ENCODE assay signal across 9 mouse cellular contexts in genomic region chr6:146833485-146834314, GRCm38 (mm10). TPM values are rescaled to one million over a fixed set of nuclear protein-coding genes. Genes with fewer than 3 reads are reported as not detected.
DNase-seq lines count a peak whose midpoint lies in the region; ATAC-seq and TF ChIP-seq lines count a peak whose summit lies in the region.
"Had no signal": no experiment of that assay in that cellular context is flagged by ENCODE, and none has a peak within 500 bp of the region (broad histone marks: within the 10 kb centered on the region; RNA-seq: fewer than 3 reads in every experiment).

No protein-coding gene starts in this region.

- peak in 1 of 2 experiments; percentile 9 for DNase-seq in cerebellum, adult 2 months
- peak; percentile 58 to 60 for DNase-seq in adrenal gland, postnatal 36 days
- peak; percentile 75 for DNase-seq in hindbrain, embryonic 14.5 days (ENCODE audit: low spot score)
- peak; percentile 31 to 43 for DNase-seq in layer of hippocampus, postnatal 36 days
- peak; percentile 56 to 69 for DNase-seq in lung, postnatal 4 days
- peak; percentile 30 for DNase-seq in right cerebral cortex, postnatal 25 days

- WGBS in cerebellum, adult 2 months = 74% methylated on average over 6 of the region's 6 CpGs
- 67% methylated on average over 6 of the region's 6 CpGs for WGBS in forebrain, embryonic 13.5 days
- WGBS in hindbrain, embryonic 14.5 days = 76% methylated on average over 6 of the region's 6 CpGs

- no peak for ATAC-seq in cerebellum, adult (ENCODE audit: insufficient number of reproducible peaks, low FRiP score, low TSS enrichment)
- peak; percentile 83 for ATAC-seq in forebrain, embryonic 13.5 days
- ATAC-seq in hindbrain, embryonic 14.5 days (ENCODE audit: low FRiP score) = peak; percentile 81

- no peak overlapping the region for H3K9ac ChIP-seq in forebrain, embryonic 13.5 days
- H3K9ac ChIP-seq in hindbrain, embryonic 14.5 days = no peak overlapping the region

- no peaks in the 10 kb centered on the region for H3K9me3 ChIP-seq in forebrain, embryonic 13.5 days (replicated peaks)
- H3K9me3 ChIP-seq in hindbrain, embryonic 14.5 days (ENCODE audit: control insufficient read depth, low read length) = no peaks in the 10 kb centered on the region

- peak; percentile 66 for TF ChIP-seq CTCF in cerebellum, adult 2 months (IDR thresholded peaks at IDR 0.05; ENCODE audit: borderline replicate concordance, insufficient read depth, low read depth, low read length)

- H3K27ac ChIP-seq in cerebellum, adult 2 months (ENCODE audit: insufficient read depth, low read length) = no peak overlapping the region
- no peak overlapping the region for H3K27ac ChIP-seq in forebrain, embryonic 13.5 days
- no peak overlapping the region for H3K27ac ChIP-seq in hindbrain, embryonic 14.5 days
- H3K27ac ChIP-seq: macrophage had no signal

- no peak for TF ChIP-seq POLR2A in cerebellum, adult 2 months (IDR thresholded peaks at IDR 0.05; ENCODE audit: borderline replicate concordance, insufficient read depth, low read length)

- no peaks in the 10 kb centered on the region for H3K27me3 ChIP-seq in cerebellum, adult 2 months (ENCODE audit: control insufficient read depth, insufficient read depth, low read length)
- H3K27me3 ChIP-seq in forebrain, embryonic 13.5 days = no peaks in the 10 kb centered on the region
- no peaks in the 10 kb centered on the region for H3K27me3 ChIP-seq in hindbrain, embryonic 14.5 days (ENCODE audit: control insufficient read depth, insufficient read depth, low read length)

- no peaks in the 10 kb centered on the region for H3K4me1 ChIP-seq in cerebellum, adult 2 months (ENCODE audit: control insufficient read depth, insufficient read depth, low read length)
- no peaks in the 10 kb centered on the region for H3K4me1 ChIP-seq in forebrain, embryonic 13.5 days
- H3K4me1 ChIP-seq in hindbrain, embryonic 14.5 days (replicated peaks; ENCODE audit: control insufficient read depth, insufficient read depth, low read length) = no peaks in the 10 kb centered on the region

- H3K4me3 ChIP-seq in cerebellum, adult 2 months (replicated peaks; ENCODE audit: insufficient read depth, low read depth, low read length) = no peak overlapping the region
- H3K4me3 ChIP-seq in forebrain, embryonic 13.5 days = no peak overlapping the region
- H3K4me3 ChIP-seq in hindbrain, embryonic 14.5 days (replicated peaks; ENCODE audit: low read length) = no peak overlapping the region

- H3K36me3 ChIP-seq in forebrain, embryonic 13.5 days (ENCODE audit: poor library complexity, severe bottlenecking) = no peaks in the 10 kb centered on the region
- no peaks in the 10 kb centered on the region for H3K36me3 ChIP-seq in hindbrain, embryonic 14.5 days (replicated peaks; ENCODE audit: control insufficient read depth, insufficient read depth)

- H3K4me2 ChIP-seq in forebrain, embryonic 13.5 days = no peak overlapping the region
- H3K4me2 ChIP-seq in hindbrain, embryonic 14.5 days (replicated peaks) = no peak overlapping the region

RNA-seq across cellular contexts. Expression of gene Smco2, which starts 16.2 kb away (rescaled TPM):
- polyA plus RNA-seq in cerebellum, adult 2 months (2012; rRNA removed) = not detected in 2 replicates
- not detected for total RNA-seq in adrenal gland, postnatal 36 days (2021)
- not detected in 2 replicates for polyA plus RNA-seq in forebrain, embryonic 13.5 days (2015; fragmentation: Nextera tagmentation; extraction: Ambion mirVana)
- not detected in 2 replicates for polyA plus RNA-seq in hindbrain, embryonic 14.5 days (2014; fragmentation: Nextera tagmentation; extraction: Ambion mirVana)
- total RNA-seq in layer of hippocampus, postnatal 36 days (2021) = not detected
- polyA plus RNA-seq: macrophage had no signal

RNA-seq across cellular contexts. Expression of gene Arntl2, which starts 37.8 kb away (rescaled TPM):
- polyA plus RNA-seq in cerebellum, adult 2 months (2012; rRNA removed) = 12.2 and 15.0 TPM in 2 replicates
- total RNA-seq in adrenal gland, postnatal 36 days (2021) = 1 to 10 TPM; 1.7 to 2.7 TPM
- polyA plus RNA-seq in forebrain, embryonic 13.5 days (2015; fragmentation: Nextera tagmentation; extraction: Ambion mirVana) = 1.1 and 2.2 TPM in 2 replicates
- polyA plus RNA-seq in hindbrain, embryonic 14.5 days (2014; fragmentation: Nextera tagmentation; extraction: Ambion mirVana) = 2.5 TPM in 2 replicates
- total RNA-seq in layer of hippocampus, postnatal 36 days (2021) = 10 to 100 TPM in 1 of 2 experiments, 1 to 10 TPM in 1; 7.6 to 11.1 TPM

RNA-seq across cellular contexts. Expression of gene Ppfibp1, which starts 54.6 kb away (rescaled TPM):
- polyA plus RNA-seq in cerebellum, adult 2 months (2012; rRNA removed) = 8.7 and 9.4 TPM in 2 replicates
- 100 to 1,000 TPM in 1 of 2 experiments, 10 to 100 TPM in 1; 97.4 to 115 TPM for total RNA-seq in adrenal gland, postnatal 36 days (2021)
- 12.7 and 16.5 TPM in 2 replicates for polyA plus RNA-seq in forebrain, embryonic 13.5 days (2015; fragmentation: Nextera tagmentation; extraction: Ambion mirVana)
- polyA plus RNA-seq in hindbrain, embryonic 14.5 days (2014; fragmentation: Nextera tagmentation; extraction: Ambion mirVana) = 16.0 and 17.3 TPM in 2 replicates
- total RNA-seq in layer of hippocampus, postnatal 36 days (2021) = 10 to 100 TPM; 41.2 to 44.2 TPM
